Mouse (Mus musculus) retina, postnatal 7 days (tissue): ENCODE measurements around the gene Mrpl18.
"Not testable (repeated sequence)": the region's sequence is repeated elsewhere in the genome, so short reads cannot be mapped to it uniquely, and the experiment has no call there.

Experiments used
- DNase-seq: peaks from one replicate; pipeline ENCODE4 v3.0.0-alpha.2; 2012; ENCODE audit warnings: low read depth, low spot score

Gene Mrpl18

DNA sequence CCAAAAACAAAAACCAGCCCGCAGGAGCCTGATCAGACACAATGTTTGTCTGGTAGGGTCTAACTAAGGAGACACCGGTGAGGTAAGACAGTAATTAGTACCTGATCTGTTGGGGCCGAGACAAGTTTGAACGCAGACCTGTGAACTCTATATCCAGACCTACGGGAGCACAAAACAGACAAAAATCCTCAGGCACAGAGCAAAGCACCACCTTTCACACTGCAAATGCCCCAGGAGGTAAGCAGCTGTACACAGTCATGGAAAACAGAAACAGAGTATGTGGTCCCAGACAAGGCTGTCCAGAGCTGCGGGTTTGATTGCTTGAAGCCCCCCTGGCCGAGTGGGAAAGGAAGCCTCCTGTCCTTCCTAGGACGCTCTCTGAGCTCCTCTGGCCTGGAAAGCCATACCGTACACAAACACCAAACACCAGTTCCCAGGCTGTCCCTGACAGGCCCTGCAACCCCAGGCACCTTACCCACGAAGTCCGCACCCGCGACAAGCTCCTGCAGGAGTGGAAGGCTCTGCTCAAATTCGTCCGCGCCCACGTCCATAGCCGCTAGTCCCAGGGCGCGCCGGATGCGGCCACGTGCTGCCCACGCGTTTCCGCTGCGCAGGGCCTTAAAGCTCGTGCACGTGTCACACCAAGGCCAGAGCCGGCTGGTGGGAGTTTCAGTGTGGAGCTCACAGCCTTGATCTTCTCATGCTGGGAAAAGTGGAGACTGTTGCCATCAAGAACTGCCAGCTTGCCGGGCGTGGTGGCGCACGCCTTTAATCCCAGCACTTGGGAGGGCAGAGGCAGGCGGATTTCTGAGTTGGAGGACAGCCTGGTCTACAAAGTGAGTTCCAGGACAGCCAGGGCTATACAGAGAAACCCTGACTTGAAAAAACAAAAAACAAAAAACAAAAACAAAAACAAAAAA is 6.5 kb downstream of the Mrpl18 start, which contains the start of gene Pnldc1:
Pnldc1 (minus strand) TSS at position 870 of the 920 bp plus-strand sequence.
- DNase-seq, result no peak

DNA sequence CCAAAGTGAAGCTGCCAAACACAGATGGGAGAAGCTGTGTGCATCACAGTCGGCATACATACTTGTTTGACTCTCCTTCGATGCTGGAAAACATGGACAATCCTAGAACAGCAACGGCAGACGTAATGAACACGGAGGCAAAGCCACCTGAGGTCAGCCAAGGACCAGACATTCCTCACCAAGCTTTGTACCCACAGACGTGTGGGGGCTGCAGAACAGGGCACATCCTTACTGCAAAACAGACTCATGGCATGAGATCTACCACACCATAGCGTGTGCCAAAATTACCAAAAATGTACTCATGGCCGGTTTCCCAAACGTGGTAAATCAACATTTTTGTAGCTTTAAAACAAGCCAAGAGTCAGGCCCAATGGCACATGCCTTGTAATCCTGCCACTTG is 9.7 kb downstream of the Mrpl18 start:
- DNase-seq, result no peak

DNA sequence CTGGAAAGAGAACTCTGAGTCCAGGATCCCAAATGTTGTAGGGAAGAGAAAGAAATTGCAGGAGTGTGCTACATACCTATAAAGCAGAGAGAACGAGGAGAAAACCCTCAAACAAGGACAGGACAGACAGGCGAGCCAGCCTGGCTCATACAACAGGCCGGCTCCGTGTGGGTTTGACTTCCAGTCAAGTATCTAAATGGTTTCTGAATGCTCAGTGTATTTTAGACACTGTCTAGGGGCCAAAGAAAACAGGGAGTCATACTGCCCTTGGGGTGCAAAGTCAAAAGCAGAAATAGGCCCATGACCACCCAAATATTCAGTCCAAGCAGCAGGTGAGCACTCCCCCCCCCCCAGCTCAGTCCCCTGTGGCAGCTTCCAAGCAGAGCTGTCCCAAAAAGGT is 10.3 kb downstream of the Mrpl18 start:
- DNase-seq, result no peak

DNA sequence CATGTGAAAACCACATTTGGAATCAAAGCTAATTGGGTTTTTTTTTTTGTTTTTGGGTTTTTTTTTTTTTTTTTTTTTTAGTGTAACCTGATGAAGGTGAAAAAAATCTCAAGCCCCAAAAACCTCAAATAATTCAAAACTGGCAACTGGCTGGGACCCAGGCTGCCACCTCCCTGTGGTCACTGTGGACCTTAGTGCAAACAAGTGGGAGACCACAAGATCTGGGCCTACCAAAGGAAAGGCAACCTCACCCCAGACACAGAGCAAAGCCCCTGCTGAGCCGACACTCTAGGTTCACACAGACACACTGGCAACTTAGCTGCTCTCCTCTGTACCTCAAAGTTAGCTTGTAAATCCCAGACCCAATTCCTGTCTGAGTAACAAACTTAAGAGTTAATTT is 11.8 kb downstream of the Mrpl18 start:
- DNase-seq, result no peak

DNA sequence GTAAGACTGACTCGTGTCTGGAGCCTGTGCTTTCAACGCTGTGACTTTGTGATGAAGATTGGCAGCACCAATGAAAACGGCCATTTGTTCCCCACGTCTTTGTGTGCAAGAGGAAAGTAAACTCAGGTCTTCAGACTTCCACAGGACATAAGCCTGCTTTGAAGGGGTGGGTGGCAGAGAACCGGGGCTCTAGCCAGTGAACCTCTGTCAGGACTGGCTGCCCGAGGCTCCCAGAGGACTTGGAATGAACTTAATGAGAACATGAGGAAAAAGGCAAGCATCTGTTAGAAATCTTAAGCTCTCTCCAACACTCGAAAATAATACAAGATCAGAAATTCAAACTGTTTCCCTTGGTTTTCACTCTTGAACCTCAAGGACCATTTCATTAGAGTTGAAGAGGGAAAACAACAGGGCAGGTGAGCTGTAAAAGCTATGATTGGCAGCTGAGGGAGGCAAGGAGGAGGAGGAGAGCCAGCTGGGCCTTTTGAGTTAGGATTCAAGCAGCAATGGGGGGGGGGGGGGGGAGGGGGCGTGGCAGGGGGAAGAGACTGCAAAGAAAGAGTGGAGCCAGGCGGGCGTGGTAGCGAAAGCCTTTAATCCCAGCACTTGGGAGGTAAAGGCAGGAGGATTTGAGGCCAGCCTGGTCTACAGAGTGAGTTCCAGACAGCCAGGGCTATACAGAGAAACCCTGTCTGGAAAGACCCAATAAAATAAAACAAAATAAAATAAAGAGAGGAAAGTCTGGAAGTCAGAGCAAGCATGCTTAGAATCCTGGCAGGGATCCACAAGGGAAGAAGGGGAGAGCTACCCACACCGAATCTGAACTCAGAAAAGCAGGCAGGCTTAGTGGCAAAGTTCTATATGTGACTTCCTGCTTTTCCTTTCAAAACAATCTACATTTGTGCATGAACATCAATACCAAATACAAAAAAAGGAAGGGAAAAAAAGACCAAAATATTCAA is 12.5 kb downstream of the Mrpl18 start:
- DNase-seq, result no peak

DNA sequence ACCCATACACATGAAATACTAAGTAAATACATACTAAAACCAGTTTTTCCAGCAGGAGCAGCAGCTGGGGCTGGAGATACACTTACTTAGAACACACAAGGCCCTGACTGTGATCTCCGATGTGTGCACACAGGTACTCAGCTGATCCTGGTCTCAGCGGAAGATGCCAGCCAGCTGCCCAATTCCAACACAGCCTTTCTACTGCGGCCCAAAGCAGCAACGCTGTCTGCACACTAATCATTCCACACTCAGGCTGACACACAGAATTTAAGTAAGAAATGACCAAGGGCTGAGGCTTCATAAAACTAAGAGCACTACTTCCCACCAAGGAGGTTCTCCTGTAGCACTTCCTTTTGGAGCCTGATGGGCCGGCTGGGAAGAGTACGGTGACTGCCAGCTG is 13.9 kb downstream of the Mrpl18 start:
- DNase-seq, result no peak

DNA sequence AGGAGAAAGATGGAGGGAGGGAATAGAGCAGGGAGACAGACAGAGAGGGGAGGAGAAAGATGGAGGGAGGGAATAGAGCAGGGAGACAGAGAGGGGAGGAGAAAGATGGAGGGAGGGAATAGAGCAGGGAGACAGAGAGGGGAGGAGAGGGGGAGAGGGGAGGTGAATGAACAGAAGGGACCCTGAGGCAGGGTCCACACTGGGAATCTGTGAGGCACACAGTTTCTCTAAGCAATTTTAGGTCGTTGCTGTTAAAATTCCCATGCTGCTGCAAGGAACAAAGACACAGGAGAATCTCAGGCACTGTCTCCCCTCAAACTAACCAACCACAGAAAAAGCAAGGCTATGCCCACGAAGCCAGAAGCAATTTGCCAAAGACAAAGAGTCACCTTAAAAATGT is 17.5 kb downstream of the Mrpl18 start:
- not testable (repeated sequence) for DNase-seq

DNA sequence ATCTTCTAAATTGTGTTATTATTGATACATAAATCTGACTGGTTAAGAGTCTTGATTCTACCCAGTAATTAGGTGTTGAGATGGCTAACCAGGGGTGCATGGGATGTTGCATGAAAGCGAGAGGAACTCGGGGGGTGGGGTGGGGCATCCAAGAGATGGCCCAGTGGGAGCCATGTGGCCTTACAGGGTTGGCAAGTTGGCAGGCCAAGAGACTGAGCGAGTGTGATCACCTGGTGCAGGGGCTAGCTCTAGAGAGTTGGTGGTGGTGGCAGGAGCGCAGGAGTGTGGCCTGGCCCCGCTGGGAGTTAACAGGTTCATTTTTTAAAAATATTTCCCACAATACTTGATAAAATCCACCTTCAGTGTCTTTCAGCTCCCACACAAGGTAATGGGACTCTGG is 18.5 kb downstream of the Mrpl18 start:
- no peak for DNase-seq

DNA sequence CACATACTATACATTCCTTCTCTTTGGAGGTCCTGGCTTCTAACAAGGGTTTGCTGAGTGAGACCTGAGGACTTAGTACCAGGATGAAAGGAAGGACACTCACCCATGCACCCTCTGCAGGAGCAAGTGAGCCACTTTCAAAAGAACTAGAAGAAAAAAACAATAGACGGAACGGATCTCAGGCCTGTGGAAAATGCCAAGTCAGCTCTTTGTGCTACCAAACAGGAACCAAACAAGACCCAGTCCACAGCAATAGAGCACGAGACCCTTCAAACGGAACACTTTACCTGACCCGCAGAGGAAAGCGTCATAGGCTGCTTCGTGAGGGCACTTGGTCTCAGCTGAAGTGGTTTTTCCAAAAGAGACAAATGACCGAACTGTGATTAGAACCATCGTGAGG is 24.1 kb downstream of the Mrpl18 start:
- DNase-seq, result no peak

DNA sequence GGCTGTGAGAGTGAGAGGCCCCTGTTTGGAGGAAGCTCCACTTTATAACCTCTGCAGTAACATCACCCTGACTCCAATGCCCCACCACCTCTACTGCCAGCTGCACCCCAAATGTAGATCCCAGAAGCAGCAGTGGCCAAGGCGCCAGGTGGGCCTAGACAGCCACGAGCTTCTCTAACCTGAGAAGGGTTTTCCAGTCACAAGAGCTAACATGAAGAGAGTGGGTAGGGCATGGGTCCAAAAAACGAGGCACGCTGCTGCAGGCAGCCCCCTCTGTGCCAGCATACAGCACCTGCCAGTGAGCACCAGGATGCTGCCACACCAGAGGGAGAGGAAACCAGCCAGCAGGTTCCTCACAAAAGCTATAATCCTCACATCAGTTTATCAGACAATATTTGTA is 25.1 kb downstream of the Mrpl18 start:
- no peak for DNase-seq

DNA sequence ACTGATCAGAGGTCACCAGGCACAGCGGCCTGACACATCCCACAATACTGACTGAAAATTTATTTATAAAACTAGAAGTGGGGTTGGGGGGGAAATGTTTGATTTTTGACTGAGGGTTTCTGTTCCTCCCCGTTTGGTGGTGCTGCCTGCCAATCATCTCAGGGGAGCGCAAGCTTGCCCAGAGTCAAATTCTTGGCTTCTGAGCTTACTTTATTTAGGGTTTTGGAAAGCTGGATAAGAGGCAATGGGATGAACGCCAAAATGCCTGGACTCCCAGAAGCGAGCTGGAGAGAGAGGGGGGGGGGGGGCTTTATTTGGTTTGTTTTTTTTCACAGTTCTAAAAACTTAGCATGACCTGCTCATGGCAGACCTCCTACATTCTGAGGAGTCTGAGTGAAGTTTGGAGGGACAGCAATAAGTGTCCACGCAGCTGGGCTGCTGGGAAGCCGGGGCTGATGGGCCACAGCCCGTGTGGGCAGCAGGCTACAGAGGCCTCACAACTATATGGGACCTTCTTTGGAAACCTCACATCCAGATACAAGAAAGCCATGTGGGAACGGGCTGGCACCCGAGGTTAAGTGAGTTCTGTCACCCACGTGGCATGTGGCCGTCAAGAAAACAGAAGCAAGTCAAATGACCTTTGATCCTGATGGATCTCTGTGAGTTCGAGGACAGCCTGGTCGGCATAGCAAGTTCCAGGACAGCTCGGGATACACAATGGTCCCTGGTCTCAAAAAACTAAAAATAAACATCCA is 28.9 kb downstream of the Mrpl18 start:
- no peak for DNase-seq

DNA sequence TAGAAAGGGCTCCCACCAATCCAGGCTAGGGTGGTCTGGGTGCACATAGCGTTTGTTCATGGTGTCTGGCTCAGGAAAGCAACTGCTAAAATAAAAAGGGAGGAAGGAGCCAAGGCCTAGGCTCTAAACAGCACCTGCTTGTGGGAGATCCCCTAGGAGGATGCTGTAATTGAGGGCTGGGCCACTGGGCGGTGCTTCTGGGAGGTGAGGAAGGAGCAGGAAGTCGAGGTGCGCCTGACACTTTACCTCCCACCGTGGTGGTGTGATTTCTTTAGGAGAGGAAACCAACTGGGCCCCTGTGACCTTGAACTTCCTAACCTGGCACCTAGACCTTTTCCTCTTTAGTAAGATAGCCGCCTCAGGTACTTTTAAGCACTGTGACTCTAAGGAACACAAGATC is 29.5 kb downstream of the Mrpl18 start:
- DNase-seq, result no peak

DNA sequence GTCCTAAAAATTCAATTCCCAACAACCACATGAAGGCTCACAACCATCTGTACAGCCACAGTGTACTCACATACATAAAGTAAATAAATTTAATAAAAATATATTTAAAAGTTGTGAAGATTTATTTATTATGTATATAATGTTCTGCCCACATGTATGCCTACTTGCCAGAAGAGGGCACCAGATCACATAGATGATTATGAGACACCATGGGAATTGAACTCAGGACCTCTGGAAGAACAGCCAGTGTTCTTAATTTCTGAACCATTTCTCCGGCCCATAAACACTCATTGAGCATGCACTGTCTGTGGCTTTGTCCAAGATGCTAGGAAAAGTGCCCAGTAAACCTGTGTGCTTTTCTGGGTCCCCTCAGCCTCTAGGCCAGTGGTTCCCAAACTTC is 34.9 kb downstream of the Mrpl18 start:
- no peak for DNase-seq

DNA sequence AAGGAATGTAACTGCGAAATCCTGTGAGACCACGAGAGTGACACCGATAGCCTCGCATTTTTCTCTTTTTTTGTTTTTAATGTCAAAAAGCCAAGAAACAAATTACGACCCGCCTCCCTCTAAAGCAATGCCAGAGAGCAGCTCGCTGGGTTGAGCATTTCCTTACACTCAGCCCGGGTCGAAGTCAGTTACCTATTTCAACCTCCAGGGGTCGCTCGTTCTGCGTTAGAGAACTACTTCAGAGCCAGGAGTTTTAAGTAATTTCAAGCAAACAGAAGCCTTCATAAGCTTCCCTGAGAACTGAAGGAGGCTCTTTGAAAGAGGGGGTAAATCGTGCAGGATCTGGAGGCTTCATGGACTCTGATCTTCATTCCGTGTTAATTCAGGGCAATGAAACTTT is 36.0 kb downstream of the Mrpl18 start:
- peak; percentile 61 for DNase-seq

DNA sequence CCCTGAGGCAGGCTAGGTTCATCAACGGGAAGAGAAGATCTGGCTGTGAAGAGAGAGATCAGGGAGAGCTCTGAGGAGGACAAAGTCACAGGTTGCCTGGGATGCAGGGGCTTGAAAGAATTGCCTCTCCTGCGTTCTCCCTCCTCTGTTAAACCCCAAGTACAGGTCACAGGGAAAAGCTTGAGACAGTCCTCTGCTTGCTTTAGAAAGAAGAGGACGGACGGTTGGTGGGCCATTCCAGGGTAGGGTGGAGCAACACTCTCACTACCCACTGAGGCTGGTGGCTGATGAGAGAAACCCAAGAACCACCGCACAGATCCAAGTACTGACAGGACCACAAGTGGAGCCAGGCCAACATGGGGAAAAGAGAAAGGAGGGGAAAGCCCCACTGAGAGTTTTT is 40.4 kb downstream of the Mrpl18 start, which contains the start of gene Mrgprh:
Mrgprh (plus strand) TSS at position 301 of the 400 bp plus-strand sequence.
- DNase-seq, result no peak

DNA sequence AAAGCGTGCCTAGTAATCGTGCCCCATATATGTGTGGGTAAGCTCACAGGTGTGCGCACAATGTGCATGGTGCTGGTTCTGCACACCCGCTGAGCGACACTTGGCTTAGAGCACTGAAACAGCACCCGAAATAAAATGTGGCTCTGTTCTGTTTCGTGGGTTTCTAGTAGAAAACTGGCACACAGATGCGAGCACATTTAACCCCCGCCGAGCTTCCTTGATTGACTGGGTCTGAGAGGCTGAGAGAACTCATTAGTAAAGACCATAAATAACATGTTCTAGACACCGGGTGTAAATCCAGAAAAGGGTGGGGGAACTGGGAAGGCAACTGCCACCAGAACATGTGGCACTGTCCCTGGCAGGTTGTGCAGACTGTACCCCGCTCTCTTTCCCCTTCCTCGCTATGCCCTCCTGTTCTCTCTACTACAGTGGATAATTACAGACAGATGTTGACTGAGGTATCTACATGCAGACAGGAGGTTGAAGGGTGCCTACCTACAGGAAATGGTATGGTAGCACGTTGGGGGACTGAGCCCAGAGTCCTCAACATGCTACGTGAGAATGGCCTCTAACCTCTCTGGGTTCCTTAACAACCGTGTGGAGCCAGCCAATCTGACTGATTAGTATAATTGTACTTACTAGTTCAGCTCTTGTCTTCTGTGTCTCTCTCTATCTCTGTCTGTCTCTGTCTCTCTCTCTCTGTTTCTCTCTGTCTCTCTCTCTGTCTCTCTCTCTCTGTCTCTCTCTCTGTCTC is 43.7 kb downstream of the Mrpl18 start:
- DNase-seq, result no peak

DNA sequence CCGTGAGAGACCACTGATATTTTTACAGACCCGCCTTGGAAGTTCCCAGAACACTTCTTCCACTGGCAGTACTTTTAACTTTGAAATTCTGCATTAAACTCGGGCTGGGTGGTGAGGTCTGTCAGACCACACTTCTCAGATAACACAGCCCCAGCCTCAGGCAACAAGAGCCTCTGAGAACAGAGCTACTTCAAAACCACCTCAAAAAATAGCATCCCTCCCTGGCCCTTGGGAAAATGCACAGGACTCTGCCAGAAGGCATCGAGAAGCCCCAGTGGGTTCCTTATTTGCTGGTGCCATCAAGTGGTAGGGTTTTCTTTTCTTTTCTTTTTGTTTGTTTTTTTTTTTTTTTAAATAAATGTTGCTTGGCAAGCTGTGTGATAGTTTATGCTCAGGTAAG is 47.5 kb downstream of the Mrpl18 start:
- DNase-seq, result no peak

DNA sequence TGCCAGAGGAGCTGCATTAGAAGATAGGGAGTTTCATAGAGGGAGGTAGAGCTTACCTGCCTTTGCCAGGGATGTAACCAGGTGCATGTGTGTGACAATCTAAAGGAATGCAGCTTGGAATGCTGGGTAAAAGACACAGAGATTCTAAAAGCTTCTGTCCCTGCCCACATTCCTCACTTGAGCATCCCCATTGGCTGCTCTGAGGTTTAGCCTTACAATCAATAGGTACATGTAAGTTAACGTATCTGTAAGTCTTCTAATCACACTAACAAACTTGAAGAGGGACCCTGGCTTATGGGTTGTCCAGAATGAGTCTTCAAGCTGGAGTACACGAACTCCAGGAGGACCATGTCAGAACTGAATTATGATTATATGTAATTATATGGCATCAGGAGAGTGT is 48.1 kb downstream of the Mrpl18 start, which contains the start of gene Mas1:
Mas1 (minus strand) TSS at position 101 of the 400 bp plus-strand sequence.
- no peak for DNase-seq

DNA sequence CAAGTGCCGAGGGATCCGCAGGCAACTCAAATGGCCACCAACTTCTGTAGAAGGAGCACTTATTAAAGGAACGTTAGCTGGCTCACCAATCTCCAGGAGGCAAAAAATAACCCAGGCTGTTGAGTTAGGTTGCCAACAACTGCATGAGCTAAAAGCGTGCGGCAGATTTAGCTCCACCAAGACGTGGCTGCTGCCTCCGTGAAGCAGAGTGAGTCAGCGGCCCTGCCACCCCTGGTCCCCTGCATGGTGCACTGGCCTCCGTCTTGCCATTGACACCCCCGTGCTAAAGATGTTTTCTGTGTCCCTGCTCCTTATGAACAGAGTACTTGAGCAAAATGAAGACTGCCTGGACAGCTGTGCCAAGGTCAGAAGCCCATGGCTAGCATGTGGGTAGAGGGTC is 49.3 kb downstream of the Mrpl18 start:
- DNase-seq, result no peak

DNA sequence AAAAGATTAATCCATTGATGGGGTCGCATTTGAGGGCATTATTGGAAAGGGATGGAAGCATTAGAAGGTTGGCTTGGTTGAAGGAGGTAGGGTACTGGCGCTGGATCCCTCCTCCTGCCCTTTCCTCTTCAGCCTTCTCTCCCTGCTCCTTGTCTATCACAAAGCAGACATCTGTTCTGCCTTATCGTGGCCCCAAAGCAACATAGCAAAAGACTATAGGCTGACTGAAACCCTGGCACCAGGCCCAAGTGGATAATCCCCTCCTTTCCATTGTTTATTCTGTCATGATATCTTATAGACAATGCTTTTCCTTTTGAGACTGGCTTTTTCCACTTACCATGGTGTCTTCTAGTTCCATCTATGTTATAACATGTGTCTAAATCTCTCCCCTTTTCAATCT is 50.7 kb downstream of the Mrpl18 start:
- DNase-seq, result no peak

DNA sequence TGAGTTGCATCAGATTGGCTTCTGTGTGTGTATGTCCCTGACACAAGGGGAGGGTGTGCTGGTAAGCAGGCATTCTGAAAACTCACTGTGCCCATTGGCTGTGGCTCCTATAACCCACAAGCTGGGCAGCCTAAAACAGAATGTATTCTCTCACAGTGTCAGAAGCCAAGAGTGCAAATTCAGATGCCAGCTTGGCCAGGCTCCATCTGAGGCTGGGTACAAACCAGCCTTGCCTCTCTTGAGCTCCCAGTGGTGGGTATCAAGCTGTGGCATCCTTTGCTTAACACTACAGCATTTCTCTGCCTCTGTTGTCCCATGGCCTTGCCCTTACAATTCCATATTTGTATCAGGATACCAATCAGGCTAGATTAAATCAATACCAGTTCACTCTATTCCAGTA is 52.0 kb downstream of the Mrpl18 start:
- no peak for DNase-seq
